Mouse (Mus musculus) liver, postnatal 0 days (tissue): Measurements from ENCODE around the gene Mlh3. TPM values are rescaled to one million over a fixed set of nuclear protein-coding genes. Genes with fewer than 3 reads are reported as not detected.
"Not testable (repeated sequence)": the region's sequence is repeated elsewhere in the genome, so short reads cannot be mapped to it uniquely, and the experiment has no call there.

Experiments used
- ATAC-seq: fragments of 200-750 bp; cut with Nextera tagmentation; 2 replicates; pipeline ENCODE4 v1.8.0; 2017; ENCODE audit warnings: mild to moderate bottlenecking, moderate library complexity
- DNase-seq: peaks from one replicate; pipeline ENCODE4 v3.0.0-alpha.2; 2016
- H3K27ac ChIP-seq: fragments of 300-500 bp; sonication (generic); 2 replicates; pipeline ENCODE4 v1.5.1; 2014; ENCODE audit warnings: antibody characterized with exemption, moderate library complexity, mild to moderate bottlenecking, low read depth
- H3K27me3 ChIP-seq: fragments of 300-500 bp; sonication (generic); 2 replicates; pipeline ENCODE4 v1.6.1; 2014; ENCODE audit warnings: low read length, control low read depth, mixed read lengths; ENCODE audit not compliant: insufficient read depth
- H3K36me3 ChIP-seq: fragments of 300-500 bp; sonication (generic); replicated peaks from 2 replicates; pipeline ENCODE4 v1.6.1; 2014; ENCODE audit warnings: mild to moderate bottlenecking, control low read depth, low read length, moderate library complexity, mixed read lengths; ENCODE audit not compliant: insufficient read depth
- H3K4me1 ChIP-seq: fragments of 300-500 bp; sonication (generic); 2 replicates; pipeline ENCODE4 v1.6.1; 2014; ENCODE audit warnings: antibody characterized with exemption, mild to moderate bottlenecking, control low read depth; ENCODE audit not compliant: insufficient read depth
- H3K4me2 ChIP-seq: fragments of 300-500 bp; sonication (generic); 2 replicates; pipeline ENCODE4 v1.6.1; 2014; ENCODE audit warnings: low read depth, mild to moderate bottlenecking, low read length, moderate library complexity, mixed read lengths
- H3K4me3 ChIP-seq: fragments of 300-500 bp; sonication (generic); 2 replicates; pipeline ENCODE4 v1.5.1; 2014; ENCODE audit warnings: low read depth, low read length
- H3K9ac ChIP-seq: fragments of 300-500 bp; sonication (generic); replicated peaks from 2 replicates; pipeline ENCODE4 v1.6.1; 2014; ENCODE audit warnings: mild to moderate bottlenecking, moderate library complexity
- H3K9me3 ChIP-seq: fragments of 300-500 bp; sonication (generic); 2 replicates; pipeline ENCODE4 v1.6.1; 2016; ENCODE audit warnings: mild to moderate bottlenecking, control low read depth, low read length, mixed read lengths
- CTCF ChIP-seq: sonication (generic); IDR thresholded peaks from 2 replicates; pipeline ENCODE4 v1.5.1; 2016; ENCODE audit warnings: antibody characterized with exemption, low read depth
- EP300 ChIP-seq: IDR thresholded peaks from 2 replicates; pipeline ENCODE4 v1.6.1; 2016; ENCODE audit warnings: antibody characterized with exemption, low read depth, mild to moderate bottlenecking
- WGBS: fragments of 180-500 bp; shearing (Covaris S2); extraction: QIAGEN DNeasy Blood & Tissue Kit; methylation state at CpG from one replicate; pipeline ENCODE4 v1.1.7; 2014; ENCODE audit not compliant: insufficient replicate concordance; 5-methylcytosine and 5-hydroxymethylcytosine counted together
- polyA plus RNA-seq: library from polyadenylated mRNA; unstranded; fragments of >200 nt; fragmentation: Nextera tagmentation; extraction: Ambion mirVana; gene quantifications from 2 replicates; pipeline ENCODE4 v1.2.1, GENCODE M21; 2015

Gene Mlh3
- polyA plus RNA-seq, 1 experiment from 2014 or later = 1.6 TPM

GRCm38 (mm10) chr12:85284996-85285395 lies 14.6 kb upstream of the Mlh3 start:
- ATAC-seq = no peak

GRCm38 (mm10) chr12:85284331-85284730 lies 13.9 kb upstream of the Mlh3 start:
- DNase-seq (no peak), ATAC-seq (no peak)
- no peaks in the 10 kb centered on the region for H3K36me3 ChIP-seq
- H3K27me3 ChIP-seq = peaks cover 10% of the 10 kb centered on the region
- H3K4me1 ChIP-seq = peaks cover 11% of the 10 kb centered on the region
- WGBS = 38% methylated on average over 8 of the region's 8 CpGs
- H3K9me3 ChIP-seq = no peaks in the 10 kb centered on the region
- H3K4me3 ChIP-seq = no peak overlapping the region
- H3K4me2 ChIP-seq = no peak overlapping the region
- TF ChIP-seq EP300 (no peak), CTCF (no peak)
- H3K9ac ChIP-seq = no peak overlapping the region
- no peak overlapping the region for H3K27ac ChIP-seq

More at GRCm38 (mm10) chr12:85284996-85285395, 14.6 kb upstream of the Mlh3 start:
- Histone ChIP-seq H3K27ac (no peak overlapping the region), H3K27me3 (peaks cover 15% of the 10 kb centered on the region), H3K36me3 (no peaks in the 10 kb centered on the region), H3K4me2 (no peak overlapping the region), H3K9me3 (no peaks in the 10 kb centered on the region), H3K9ac (no peak overlapping the region), H3K4me1 (peaks cover 7% of the 10 kb centered on the region; the same call in 1 of the 2 replicates), H3K4me3 (no peak overlapping the region)
- no peak for TF ChIP-seq CTCF
- no peak for TF ChIP-seq EP300
- WGBS = 81% methylated on average over 4 of the region's 4 CpGs
- no peak for DNase-seq

GRCm38 (mm10) chr12:85281756-85282155 lies 11.4 kb upstream of the Mlh3 start:
- H3K4me2 ChIP-seq = 0 out of 2 replicates have a peak overlapping the region, but pooled peaks have one; percentile 10
- H3K27me3 ChIP-seq, H3K9ac ChIP-seq, H3K27ac ChIP-seq, DNase-seq, H3K4me1 ChIP-seq, H3K36me3 ChIP-seq, H3K9me3 ChIP-seq, H3K4me3 ChIP-seq, ATAC-seq: not testable (repeated sequence)
- WGBS = 82% methylated on average over 1 of the region's 4 CpGs

- Histone ChIP-seq H3K27ac (no peak overlapping the region), H3K4me2 (peak overlapping the region; percentile 98), H3K27me3 (no peaks in the 10 kb centered on the region), H3K9me3 (no peaks in the 10 kb centered on the region), H3K9ac (no peak overlapping the region), H3K4me1 (peaks cover 9% of the 10 kb centered on the region), H3K36me3 (peaks cover 5% of the 10 kb centered on the region), H3K4me3 (no peak overlapping the region; the same call in 1 of the 2 replicates)
- peak; percentile 16 for ATAC-seq
- no peak for TF ChIP-seq CTCF
- TF ChIP-seq EP300 = peak; percentile 71
- no peak for DNase-seq
- WGBS = 37% methylated on average over 12 of the region's 12 CpGs
These were observed 10.6 kb upstream of the Mlh3 start for GRCm38 (mm10) chr12:85280845-85281651.

DNA sequence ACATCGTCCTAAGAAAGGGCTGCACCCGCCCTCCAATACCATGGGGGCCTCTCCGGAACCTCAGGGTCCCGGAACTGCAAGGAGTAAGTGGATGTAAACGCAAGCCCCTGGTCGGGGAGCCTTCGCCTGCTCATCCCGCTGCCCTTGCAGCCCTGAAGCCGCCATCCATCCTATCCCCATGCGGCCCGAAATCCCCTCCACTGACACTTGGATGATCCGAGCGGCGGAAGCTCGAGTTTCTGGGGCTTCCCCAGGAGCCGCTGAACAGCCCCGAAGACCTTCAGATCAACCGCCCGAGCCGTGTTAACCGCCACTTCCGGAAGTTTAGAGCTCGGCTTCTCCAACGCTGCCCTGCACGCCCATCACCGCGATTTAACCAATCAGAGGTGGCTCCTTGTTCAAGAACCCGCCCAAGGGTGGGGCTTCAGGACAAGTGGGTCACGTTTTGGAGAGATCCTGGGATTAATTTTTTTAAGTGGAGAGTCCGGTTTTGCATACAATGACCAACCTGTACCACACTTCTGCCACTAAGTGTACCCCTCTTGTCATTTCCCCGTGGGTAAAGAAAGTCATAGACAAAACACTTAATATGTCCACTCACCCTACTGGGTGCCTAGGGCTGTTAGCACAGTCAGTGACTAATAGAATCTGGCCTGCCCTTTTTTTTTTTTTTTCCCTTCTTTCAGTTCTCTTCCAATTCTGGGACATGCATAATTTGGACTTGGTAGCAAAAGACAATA lies 9.9 kb upstream of the Mlh3 start:
- H3K9ac ChIP-seq = peak overlapping the region; percentile 92
- H3K9me3 ChIP-seq = no peaks in the 10 kb centered on the region
- peak; percentile 94 for ATAC-seq
- peak overlapping the region; percentile 98 for H3K4me2 ChIP-seq
- H3K4me1 ChIP-seq = peaks cover 9% of the 10 kb centered on the region
- 0% methylated on average over 31 of the region's 31 CpGs for WGBS
- peak overlapping the region; percentile 90 for H3K27ac ChIP-seq
- H3K4me3 ChIP-seq = peak overlapping the region; percentile 94
- no peaks in the 10 kb centered on the region for H3K27me3 ChIP-seq
- peaks cover 7% of the 10 kb centered on the region for H3K36me3 ChIP-seq
- no peak for TF ChIP-seq CTCF
- TF ChIP-seq EP300 = peak; percentile 72; the same call in 1 of the 2 replicates
- DNase-seq = peak; percentile 97

- peaks cover 13% of the 10 kb centered on the region for H3K36me3 ChIP-seq
- peak overlapping the region; percentile 92 for H3K9ac ChIP-seq
- H3K27me3 ChIP-seq = no peaks in the 10 kb centered on the region
- no peak for DNase-seq
- TF ChIP-seq EP300 (0 out of 2 replicates have a peak, but pooled peaks have one; percentile 31), CTCF (no peak)
- peak overlapping the region; percentile 98 for H3K4me2 ChIP-seq
- ATAC-seq = peak; percentile 53
- H3K4me3 ChIP-seq = peak overlapping the region; percentile 94
- peak overlapping the region; percentile 90 for H3K27ac ChIP-seq
- H3K4me1 ChIP-seq = peaks cover 9% of the 10 kb centered on the region
- H3K9me3 ChIP-seq = no peaks in the 10 kb centered on the region
- WGBS = 6% methylated on average over 10 of the region's 10 CpGs
These were observed 9.1 kb upstream of the Mlh3 start for GRCm38 (mm10) chr12:85279396-85280080.
